Mouse (Mus musculus) adrenal gland, adult 2 months (tissue): ENCODE results near the gene Kmt2d. TPM values are rescaled to one million over a fixed set of nuclear protein-coding genes. Genes with fewer than 3 reads are reported as not detected.
A peak's percentile ranks its signal among the peaks of the same experiment; 100 is the strongest.
"Not testable (repeated sequence)": the region's sequence is repeated elsewhere in the genome, so short reads cannot be mapped to it uniquely, and the experiment has no call there.

ENCODE experiments used
- DNase-seq: peaks from one replicate; pipeline ENCODE4 v3.0.0; 2021
- polyA plus RNA-seq: library from polyadenylated mRNA; depleted of rRNA; stranded (reverse); fragments of >200 nt; gene quantifications from 2 replicates; pipeline ENCODE4 v1.2.3, GENCODE M21; 2012
- total RNA-seq, 2 experiments: library from RNA; stranded (reverse); gene quantifications; 2 replicates each; pipeline ENCODE4 v1.2.3; 2021

Kmt2d gene
- total and polyA plus RNA-seq, 3 experiments = 22.3 to 58.2 (median 36.8) TPM

- DNase-seq = no peak
Measured at GRCm38 (mm10) chr15:98832161-98833058, 38.6 kb downstream of the Kmt2d start.

DNA sequence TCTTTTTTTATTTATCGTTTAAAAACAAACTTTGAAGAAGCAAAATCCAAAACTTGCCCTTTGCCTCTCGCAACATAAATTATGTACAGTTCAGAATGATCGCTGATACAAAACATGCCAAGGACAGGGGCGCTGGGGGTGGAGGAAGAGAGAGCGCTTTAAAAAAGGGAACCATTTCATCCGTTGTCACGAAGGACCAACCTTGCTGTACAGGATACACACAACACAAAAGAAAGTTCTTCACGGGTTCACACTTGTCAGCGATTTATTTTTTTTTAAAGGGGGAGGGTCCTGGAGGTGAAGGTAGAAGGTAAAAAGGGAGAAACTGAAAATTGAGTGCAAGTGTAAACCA lies 39.3 kb downstream of the Kmt2d start:
- no peak for DNase-seq

- peak; percentile 98 for DNase-seq
Measured at GRCm38 (mm10) chr15:98830736-98831683, 40.0 kb downstream of the Kmt2d start, which contains the start of gene Prkag1. Prkag1 (minus strand) TSS chr15:98831521.

- DNase-seq = no peak
Measured at GRCm38 (mm10) chr15:98827611-98828011, 43.4 kb downstream of the Kmt2d start.

GRCm38 (mm10) chr15:98823434-98823833 lies 47.6 kb downstream of the Kmt2d start:
- no peak for DNase-seq

DNA sequence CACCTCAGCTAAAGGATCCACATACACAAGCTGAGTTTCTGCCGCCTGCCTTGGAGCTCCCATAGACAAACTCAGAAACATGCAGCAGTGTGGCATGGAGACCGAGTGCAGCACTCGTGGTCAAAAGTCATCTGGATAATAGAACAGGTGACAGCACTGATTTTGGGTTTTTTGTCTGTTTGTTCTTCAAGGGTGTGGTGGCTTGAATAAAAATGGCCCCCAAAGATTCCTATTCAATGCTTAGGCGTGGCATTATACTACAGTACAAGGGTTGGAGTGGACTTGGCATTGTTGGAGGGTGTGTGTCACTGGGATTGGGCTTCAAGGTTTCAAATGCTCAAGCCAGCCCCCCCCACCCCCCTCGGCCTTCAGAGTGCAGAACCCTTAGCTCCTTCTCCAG lies 48.9 kb downstream of the Kmt2d start:
- no peak for DNase-seq

DNA sequence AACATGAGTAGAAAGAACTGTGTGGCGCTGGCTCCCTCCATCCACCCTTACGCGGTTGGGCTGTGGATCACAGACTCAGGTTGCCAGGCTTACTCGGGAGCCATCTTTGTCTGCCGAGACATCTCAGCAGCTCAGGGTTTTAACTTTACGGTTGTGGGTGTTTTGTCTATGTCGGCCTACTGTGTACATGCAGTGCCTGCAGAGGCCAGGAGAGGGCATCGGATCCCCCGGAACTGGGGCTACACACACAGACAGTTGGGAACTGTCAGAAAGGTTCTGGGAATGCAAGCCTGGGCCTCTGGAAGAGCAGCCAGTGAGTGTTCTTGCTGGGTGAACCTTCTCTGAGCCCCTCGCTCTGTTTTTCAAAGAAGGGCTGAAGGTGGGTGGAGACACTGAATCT lies 49.6 kb downstream of the Kmt2d start:
- DNase-seq = peak; percentile 41

DNA sequence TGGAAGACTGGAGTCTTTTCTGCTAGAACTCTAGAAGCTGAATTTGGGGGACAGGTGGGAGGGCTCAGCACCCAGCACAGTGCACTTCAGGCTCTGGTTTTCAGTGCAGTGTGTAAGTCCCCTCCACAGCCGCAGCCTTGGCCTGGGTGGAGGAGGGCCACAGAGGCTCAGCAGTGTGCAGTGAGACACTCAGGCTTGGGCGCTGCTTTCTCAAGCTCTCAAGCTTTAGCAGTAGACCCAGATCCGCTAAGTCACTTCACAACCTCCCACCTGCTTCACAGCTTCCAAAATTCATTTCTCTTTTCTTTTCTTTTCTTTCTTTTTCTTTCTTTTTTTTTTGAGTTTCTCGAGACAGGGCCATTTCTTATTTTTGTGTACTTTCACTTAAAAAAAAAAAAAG lies 50.1 kb downstream of the Kmt2d start:
- no peak for DNase-seq

DNA sequence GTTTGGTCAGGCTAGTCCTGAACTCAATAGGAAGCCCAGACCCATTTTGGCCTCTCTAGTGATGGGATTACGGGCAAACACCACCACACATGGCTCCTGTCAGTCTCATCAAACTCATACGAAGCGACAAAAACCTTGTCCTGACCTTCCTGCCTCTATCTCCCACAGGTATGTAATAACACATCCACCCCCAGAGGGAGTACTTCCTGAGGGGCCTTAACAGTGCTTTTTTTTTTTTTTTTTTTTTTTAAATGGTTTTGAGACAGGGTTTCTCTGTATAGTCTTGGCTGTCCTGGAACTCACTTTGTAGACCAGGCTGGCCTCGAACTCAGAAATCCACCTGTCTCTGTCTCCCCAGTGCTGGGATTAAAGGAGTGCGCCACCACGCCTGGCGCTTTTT lies 52.8 kb downstream of the Kmt2d start:
- DNase-seq = no peak

GRCm38 (mm10) chr15:98812741-98813424 lies 58.1 kb downstream of the Kmt2d start:
- no peak for DNase-seq

DNA sequence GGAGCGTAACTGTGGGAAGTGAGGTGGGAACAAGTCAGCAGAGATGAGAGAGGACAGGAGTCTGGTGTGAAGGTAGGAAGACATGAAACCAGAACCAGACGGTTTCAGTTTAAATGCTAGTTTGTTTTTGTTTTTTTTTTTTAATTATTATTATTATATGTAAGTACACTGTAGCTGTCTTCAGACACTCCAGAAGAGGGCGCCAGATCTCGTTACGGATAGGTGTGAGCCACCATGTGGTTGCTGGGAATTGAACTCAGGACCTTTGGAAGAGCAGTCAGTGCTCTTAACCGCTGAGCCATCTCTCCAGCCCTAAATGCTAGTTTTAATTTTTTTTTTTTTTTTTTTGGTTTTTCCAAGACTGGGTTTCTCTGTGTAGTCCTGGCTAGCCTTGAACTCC lies 60.8 kb downstream of the Kmt2d start:
- DNase-seq = not testable (repeated sequence)

GRCm38 (mm10) chr15:98809390-98809789 lies 61.6 kb downstream of the Kmt2d start, which contains the start of gene Ddn:
Ddn (minus strand) TSS chr15:98809490.
- DNase-seq = no peak

DNA sequence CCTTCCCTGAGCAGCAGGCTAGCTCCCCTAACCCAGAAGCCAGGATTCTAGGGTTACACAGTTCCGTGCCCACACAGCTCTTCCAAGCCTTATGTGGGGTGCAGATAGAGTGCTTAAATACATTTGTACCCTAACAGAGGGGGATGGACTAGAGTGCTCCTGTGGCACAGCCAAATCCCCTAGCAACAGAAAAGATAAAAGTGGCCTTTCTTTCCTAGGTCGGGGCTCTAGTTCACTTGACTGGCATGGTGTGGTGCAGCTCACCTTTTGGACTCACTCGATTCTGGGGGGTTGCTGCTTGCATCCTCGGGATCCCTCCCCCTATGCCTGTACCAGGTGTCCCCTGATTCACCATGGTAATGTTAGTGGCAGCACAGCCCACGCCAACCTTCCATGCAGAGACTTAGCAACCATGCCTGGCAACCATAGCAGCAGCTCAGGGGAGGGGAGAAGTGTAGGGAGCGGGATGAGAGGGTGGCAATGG lies 62.3 kb downstream of the Kmt2d start:
- DNase-seq = no peak

DNA sequence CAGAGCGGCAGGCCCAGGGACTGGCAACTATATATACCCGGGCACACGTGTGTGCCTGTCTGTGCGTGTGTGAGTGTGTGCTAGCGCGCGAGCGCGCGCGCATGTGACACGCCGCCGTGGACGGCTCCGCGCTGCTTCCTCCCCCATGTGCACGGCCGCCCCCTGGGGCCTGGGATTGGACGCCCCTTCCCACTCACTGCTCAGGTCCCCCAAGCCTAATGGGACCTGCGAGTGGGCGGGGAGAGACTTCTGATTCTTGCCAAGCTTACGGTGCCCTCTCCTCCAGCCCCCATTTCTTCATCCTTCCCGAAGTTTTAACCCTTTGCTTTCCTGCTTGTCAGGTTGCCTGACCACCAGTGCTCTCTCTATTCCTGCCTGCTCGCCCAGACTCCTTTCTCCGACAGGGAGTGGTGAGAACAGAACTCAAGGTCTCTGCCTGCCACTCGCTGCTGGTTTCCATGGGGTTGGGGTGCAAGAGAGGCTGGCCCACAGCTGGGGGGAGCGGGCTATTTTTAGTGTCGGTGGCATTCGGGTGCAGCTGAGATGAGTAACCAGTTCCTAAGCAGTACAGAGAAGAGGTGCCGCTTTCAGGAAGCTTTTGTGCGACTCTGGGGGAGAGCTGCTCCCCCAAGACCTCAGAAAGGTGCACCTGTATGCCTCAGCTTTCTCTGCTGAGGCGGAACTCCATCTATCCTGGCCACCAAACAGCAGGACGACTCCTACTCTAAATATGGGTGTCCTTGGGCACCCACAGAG lies 62.9 kb downstream of the Kmt2d start:
- peak; percentile 68 for DNase-seq

- DNase-seq = no peak
Measured at GRCm38 (mm10) chr15:98806809-98807770, 63.9 kb downstream of the Kmt2d start.

GRCm38 (mm10) chr15:98806071-98806808 lies 64.8 kb downstream of the Kmt2d start:
- DNase-seq = no peak

DNA sequence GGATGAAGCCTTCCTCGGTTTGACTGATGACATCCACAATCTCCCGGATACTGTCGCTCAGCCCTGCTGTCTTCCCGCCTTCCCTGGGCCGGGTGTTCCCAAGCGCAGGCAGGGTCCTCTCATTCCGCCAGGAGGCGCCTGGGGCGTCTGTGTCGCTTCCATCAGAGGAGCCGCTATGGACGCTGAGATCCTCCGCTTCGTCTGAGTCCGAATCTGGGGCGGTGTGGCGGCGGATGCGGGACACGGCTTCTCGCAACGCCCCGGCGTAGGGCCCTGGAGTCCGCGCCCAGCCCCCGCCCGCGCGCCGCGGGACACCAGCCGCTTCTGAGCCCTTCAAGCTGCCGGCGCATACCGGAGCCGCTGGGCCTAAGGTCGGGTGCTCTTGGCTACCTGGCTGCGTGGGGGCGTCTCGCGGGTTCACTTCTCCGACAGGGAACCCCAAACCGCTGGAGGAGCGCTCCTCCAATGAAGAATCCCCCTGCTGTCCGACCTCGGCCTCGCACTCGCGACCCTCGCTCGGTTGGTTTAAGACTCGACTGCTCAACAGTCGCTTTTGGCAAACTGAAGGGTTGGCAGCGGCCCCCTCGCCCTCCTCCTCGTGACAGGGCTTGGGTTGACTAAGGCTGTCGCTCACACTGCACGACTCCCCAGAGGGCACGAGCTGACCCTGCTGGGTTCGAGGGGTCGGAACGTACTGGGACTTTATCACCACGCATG lies 65.5 kb downstream of the Kmt2d start:
- DNase-seq = peak; percentile 81

DNA sequence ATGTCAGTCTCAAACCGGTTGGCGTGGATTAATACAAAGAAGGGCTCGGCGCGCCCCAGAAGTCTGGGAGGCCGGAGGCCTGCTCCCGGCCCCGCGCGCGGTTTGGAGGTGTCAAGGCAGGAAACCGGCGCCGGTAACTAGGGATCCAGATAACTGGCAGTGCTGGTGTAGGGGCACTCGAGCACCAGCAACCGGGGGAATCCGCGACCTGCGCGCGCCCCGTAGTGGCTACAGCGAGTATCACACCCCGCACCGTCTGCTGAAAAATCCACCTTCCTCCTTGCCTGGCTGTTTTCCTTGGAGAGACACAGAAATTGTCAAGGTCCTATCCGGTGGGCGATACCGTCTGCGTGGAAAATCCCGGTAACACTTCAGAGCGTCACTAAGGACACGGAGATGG lies 67.0 kb downstream of the Kmt2d start:
- peak; percentile 90 for DNase-seq

- DNase-seq = no peak
Measured at GRCm38 (mm10) chr15:98802926-98803325, 68.1 kb downstream of the Kmt2d start.
